Mouse (Mus musculus): ENCODE data around the gene Ablim1. TPM values are rescaled to one million over a fixed set of nuclear protein-coding genes. Genes with fewer than 3 reads are reported as not detected.

Gene Ablim1
- polyA plus RNA-seq, 1 experiment from 2014 or later: 62.0 TPM

GRCm38 (mm10) chr19:57099986-57100385, 214.7 kb downstream of the Ablim1 start:
- H3K4me2 ChIP-seq (replicated peaks; ENCODE audit: low read depth): no peak overlapping the region
- H3K9me3 ChIP-seq (ENCODE audit: control insufficient read depth, low read length): no peaks in the 10 kb centered on the region
- WGBS: 82% methylated on average over 9 of the region's 9 CpGs
- H3K36me3 ChIP-seq (ENCODE audit: control insufficient read depth, insufficient read depth, low read length): no peaks in the 10 kb centered on the region
- no peak overlapping the region for H3K4me3 ChIP-seq (ENCODE audit: low read depth, low read length)
- DNase-seq (ENCODE audit: low spot score): no peak
- H3K27ac ChIP-seq (replicated peaks): peak overlapping the region; percentile 53
- no peak for ATAC-seq (ENCODE audit: low FRiP score, low TSS enrichment)
- no peak overlapping the region for H3K9ac ChIP-seq (ENCODE audit: low read length)
- peaks cover 16% of the 10 kb centered on the region for H3K4me1 ChIP-seq (replicated peaks; ENCODE audit: control insufficient read depth, insufficient read depth)
- TF ChIP-seq CTCF (IDR thresholded peaks at IDR 0.05; ENCODE audit: low read depth): no peak
- no peak for TF ChIP-seq EP300 (optimal IDR thresholded peaks at IDR 0.05)
- H3K27me3 ChIP-seq (ENCODE audit: control insufficient read depth, insufficient read depth, low read length): no peaks in the 10 kb centered on the region

DNA sequence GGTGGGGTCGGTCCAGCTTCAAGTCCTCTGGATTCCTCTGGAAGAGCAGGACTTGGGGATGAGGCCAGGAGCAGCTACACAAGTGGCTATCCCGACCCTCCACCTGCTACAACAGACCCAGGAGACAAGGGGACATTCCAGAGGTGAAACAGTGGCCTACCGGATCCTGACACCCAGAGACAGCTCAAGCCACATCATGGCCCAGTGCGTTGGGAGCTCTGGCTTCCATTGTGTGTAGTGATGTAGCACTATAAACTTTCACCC, 215.7 kb downstream of the Ablim1 start:
- Histone ChIP-seq H3K4me3 (ENCODE audit: low read depth, low read length) (no peak overlapping the region), H3K9me3 (ENCODE audit: control insufficient read depth, low read length) (no peaks in the 10 kb centered on the region), H3K27ac (replicated peaks) (peak overlapping the region; percentile 85), H3K36me3 (ENCODE audit: control insufficient read depth, insufficient read depth, low read length) (no peaks in the 10 kb centered on the region), H3K27me3 (ENCODE audit: control insufficient read depth, insufficient read depth, low read length) (no peaks in the 10 kb centered on the region), H3K4me2 (replicated peaks; ENCODE audit: low read depth) (no peak overlapping the region), H3K9ac (ENCODE audit: low read length) (no peak overlapping the region), H3K4me1 (replicated peaks; ENCODE audit: control insufficient read depth, insufficient read depth) (peaks cover 14% of the 10 kb centered on the region)
- WGBS: 67% methylated on average over 4 of the region's 4 CpGs
- DNase-seq (ENCODE audit: low spot score) (no peak), ATAC-seq (ENCODE audit: low FRiP score, low TSS enrichment) (peak; percentile 16; the same call in 1 of the 2 replicates)
- TF ChIP-seq EP300 (optimal IDR thresholded peaks at IDR 0.05) (no peak), CTCF (IDR thresholded peaks at IDR 0.05; ENCODE audit: low read depth) (no peak)

GRCm38 (mm10) chr19:57098241-57099093, 216.3 kb downstream of the Ablim1 start:
- H3K4me1 ChIP-seq (replicated peaks; ENCODE audit: control insufficient read depth, insufficient read depth): peaks cover 8% of the 10 kb centered on the region
- H3K9ac ChIP-seq (ENCODE audit: low read length): no peak overlapping the region
- no peaks in the 10 kb centered on the region for H3K27me3 ChIP-seq (ENCODE audit: control insufficient read depth, insufficient read depth, low read length)
- peak overlapping the region; percentile 85 for H3K27ac ChIP-seq (replicated peaks)
- 26% methylated on average over 14 of the region's 14 CpGs for WGBS
- no peaks in the 10 kb centered on the region for H3K36me3 ChIP-seq (ENCODE audit: control insufficient read depth, insufficient read depth, low read length)
- ATAC-seq (ENCODE audit: low FRiP score, low TSS enrichment) (peak; percentile 43), DNase-seq (ENCODE audit: low spot score) (peak; percentile 56)
- TF ChIP-seq CTCF (IDR thresholded peaks at IDR 0.05; ENCODE audit: low read depth) (peak; percentile 52), EP300 (optimal IDR thresholded peaks at IDR 0.05) (no peak)
- peak overlapping the region; percentile 11; the same call in 1 of the 2 replicates for H3K4me2 ChIP-seq (replicated peaks; ENCODE audit: low read depth)
- H3K4me3 ChIP-seq (ENCODE audit: low read depth, low read length): no peak overlapping the region
- H3K9me3 ChIP-seq (ENCODE audit: control insufficient read depth, low read length): no peaks in the 10 kb centered on the region

DNA sequence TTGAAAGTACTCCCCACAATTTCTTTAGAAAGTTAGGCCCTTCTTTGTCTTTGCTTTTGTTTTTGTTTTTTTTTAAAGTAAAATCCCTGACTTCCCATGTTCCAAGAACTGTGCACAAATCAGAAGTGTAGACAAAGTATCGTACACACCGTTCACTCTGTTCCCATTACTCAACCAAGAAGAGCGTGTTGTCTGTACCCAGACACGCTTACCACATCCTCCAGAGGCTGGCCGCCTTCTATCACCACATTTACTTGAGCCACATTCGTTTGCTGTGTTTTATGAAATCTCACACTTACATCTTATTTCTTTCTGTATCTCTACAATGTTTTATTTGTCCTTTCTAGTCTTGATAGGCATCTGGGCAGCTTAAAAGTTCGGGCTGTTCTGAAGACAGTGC, 219.4 kb downstream of the Ablim1 start:
- ATAC-seq (ENCODE audit: low FRiP score, low TSS enrichment): no peak
- Histone ChIP-seq H3K9me3 (ENCODE audit: control insufficient read depth, low read length) (no peaks in the 10 kb centered on the region), H3K4me3 (ENCODE audit: low read depth, low read length) (no peak overlapping the region), H3K9ac (ENCODE audit: low read length) (no peak overlapping the region), H3K4me2 (replicated peaks; ENCODE audit: low read depth) (no peak overlapping the region), H3K4me1 (replicated peaks; ENCODE audit: control insufficient read depth, insufficient read depth) (peaks cover 8% of the 10 kb centered on the region; the same call in 1 of the 2 replicates), H3K27me3 (ENCODE audit: control insufficient read depth, insufficient read depth, low read length) (no peaks in the 10 kb centered on the region), H3K27ac (replicated peaks) (no peak overlapping the region), H3K36me3 (ENCODE audit: control insufficient read depth, insufficient read depth, low read length) (no peaks in the 10 kb centered on the region)
- 86% methylated on average over 7 of the region's 7 CpGs for WGBS
- no peak for DNase-seq (ENCODE audit: low spot score)
- TF ChIP-seq CTCF (IDR thresholded peaks at IDR 0.05; ENCODE audit: low read depth) (no peak), EP300 (optimal IDR thresholded peaks at IDR 0.05) (no peak)

- Histone ChIP-seq H3K9me3 (ENCODE audit: control insufficient read depth, low read length) (no peaks in the 10 kb centered on the region), H3K4me2 (replicated peaks; ENCODE audit: low read depth) (no peak overlapping the region), H3K27me3 (ENCODE audit: control insufficient read depth, insufficient read depth, low read length) (no peaks in the 10 kb centered on the region), H3K27ac (replicated peaks) (0 out of 2 replicates have a peak overlapping the region, but pooled peaks have one; percentile 19), H3K4me1 (replicated peaks; ENCODE audit: control insufficient read depth, insufficient read depth) (0 out of 2 replicates have a peak, but pooled peaks cover 3% of the 10 kb centered on the region), H3K4me3 (ENCODE audit: low read depth, low read length) (no peak overlapping the region), H3K9ac (ENCODE audit: low read length) (no peak overlapping the region), H3K36me3 (ENCODE audit: control insufficient read depth, insufficient read depth, low read length) (no peaks in the 10 kb centered on the region)
- ATAC-seq (ENCODE audit: low FRiP score, low TSS enrichment) (peak; percentile 58), DNase-seq (ENCODE audit: low spot score) (no peak)
- TF ChIP-seq EP300 (optimal IDR thresholded peaks at IDR 0.05): no peak
- TF ChIP-seq CTCF (IDR thresholded peaks at IDR 0.05; ENCODE audit: low read depth): no peak
- WGBS: 57% methylated on average over 3 of the region's 3 CpGs
These were observed 221.1 kb downstream of the Ablim1 start for GRCm38 (mm10) chr19:57093698-57094004.

DNA sequence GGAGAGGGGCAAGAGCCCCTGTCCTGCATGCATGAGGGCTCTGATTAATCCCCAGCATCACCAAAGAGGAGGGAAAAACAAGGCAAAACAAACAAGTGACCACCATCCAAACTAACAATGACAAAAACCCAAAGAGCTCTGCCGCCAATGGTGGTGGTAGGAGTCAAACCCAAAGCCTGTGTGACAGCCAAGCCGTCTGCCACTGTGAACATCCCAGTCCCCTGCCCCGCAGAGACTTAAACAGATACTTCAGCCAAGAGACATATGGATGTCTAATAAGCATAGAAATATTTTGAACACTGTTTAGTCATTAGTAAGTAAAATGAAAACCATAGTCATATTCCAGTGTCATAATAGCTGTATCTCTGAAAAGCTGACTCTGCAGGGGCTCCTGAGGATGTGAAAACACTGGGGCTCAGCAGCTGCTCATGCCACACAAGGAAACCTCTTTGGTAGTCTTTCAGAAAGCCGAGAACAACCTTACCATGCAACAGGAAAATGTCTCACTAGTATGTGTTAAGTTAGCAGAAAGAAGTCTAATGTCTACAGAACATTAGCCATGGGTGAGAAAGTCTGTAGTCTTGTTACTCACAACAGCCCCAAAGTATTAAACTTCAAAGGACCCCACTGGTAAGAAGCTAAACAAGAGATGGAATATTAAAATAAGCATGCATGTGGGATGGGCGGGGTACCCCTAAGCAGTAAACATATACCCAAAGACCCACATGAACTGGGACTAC, 221.6 kb downstream of the Ablim1 start:
- no peak for DNase-seq (ENCODE audit: low spot score)
- Histone ChIP-seq H3K9ac (ENCODE audit: low read length) (no peak overlapping the region), H3K4me1 (replicated peaks; ENCODE audit: control insufficient read depth, insufficient read depth) (0 out of 2 replicates have a peak, but pooled peaks cover 3% of the 10 kb centered on the region), H3K27me3 (ENCODE audit: control insufficient read depth, insufficient read depth, low read length) (no peaks in the 10 kb centered on the region), H3K27ac (replicated peaks) (peak overlapping the region; percentile 35; the same call in 1 of the 2 replicates), H3K9me3 (ENCODE audit: control insufficient read depth, low read length) (no peaks in the 10 kb centered on the region), H3K4me2 (replicated peaks; ENCODE audit: low read depth) (no peak overlapping the region), H3K4me3 (ENCODE audit: low read depth, low read length) (no peak overlapping the region), H3K36me3 (ENCODE audit: control insufficient read depth, insufficient read depth, low read length) (no peaks in the 10 kb centered on the region)
- 83% methylated on average over 5 of the region's 5 CpGs for WGBS
- TF ChIP-seq EP300 (optimal IDR thresholded peaks at IDR 0.05) (no peak), CTCF (IDR thresholded peaks at IDR 0.05; ENCODE audit: low read depth) (no peak)
- no peak for ATAC-seq (ENCODE audit: low FRiP score, low TSS enrichment)

Data from stomach, postnatal 0 days (tissue).